Mouse (Mus musculus) olfactory bulb, adult 2 months (tissue): ENCODE results near the gene Dctn2.

ENCODE experiments used
- CTCF ChIP-seq: fragments of 200-500 bp; IDR thresholded peaks from 2 replicates; pipeline ENCODE4 v1.5.1; 2012; ENCODE audit warnings: low read depth, mild to moderate bottlenecking, low read length, moderate library complexity; ENCODE audit not compliant: insufficient read depth
- POLR2A ChIP-seq: fragments of 200-500 bp; IDR thresholded peaks from 2 replicates; pipeline ENCODE4 v1.6.1; 2012; ENCODE audit warnings: mild to moderate bottlenecking, low read depth, low read length, moderate library complexity; ENCODE audit not compliant: insufficient read depth

- TF ChIP-seq POLR2A (no peak), CTCF (no peak)
Observed at GRCm38 (mm10) chr10:127264971-127265370, 1.2 kb upstream of the Dctn2 start.
